Mouse (Mus musculus): ENCODE results near the gene P3h2. TPM values are rescaled to one million over a fixed set of nuclear protein-coding genes. Genes with fewer than 3 reads are reported as not detected.
A peak's percentile ranks its signal among the peaks of the same experiment; 100 is the strongest.

Gene P3h2
- total RNA-seq, 2 experiments from 2014 or later: 2.7 to 2.8 TPM

- intact Hi-C loops (cut with DNase I): no loop called here
- DNase-seq (ENCODE audit: extremely low spot score in 1 of 2, low spot score in 2 of 2): no peak
Observed at GRCm38 (mm10) chr16:26078100-26078422, 27.5 kb downstream of the P3h2 start.

GRCm38 (mm10) chr16:26077246-26078099 lies 28.1 kb downstream of the P3h2 start:
- peak in 1 of 2 experiments; percentile 36 for DNase-seq (ENCODE audit: extremely low spot score in 1 of 2, low spot score in 2 of 2)
- intact Hi-C loops (cut with DNase I): no loop called here

- intact Hi-C loops (cut with DNase I): no loop called here
Observed at GRCm38 (mm10) chr16:26075063-26075462, 30.5 kb downstream of the P3h2 start.

GRCm38 (mm10) chr16:26070376-26070775 lies 35.2 kb downstream of the P3h2 start:
- intact Hi-C loops (cut with DNase I): no loop called here
- no peak for DNase-seq (ENCODE audit: extremely low spot score in 1 of 2, low spot score in 2 of 2)

More at GRCm38 (mm10) chr16:26075063-26075462, 30.5 kb downstream of the P3h2 start:
- DNase-seq (ENCODE audit: extremely low spot score in 1 of 2, low spot score in 2 of 2): no peak

GRCm38 (mm10) chr16:26065060-26065459 lies 40.5 kb downstream of the P3h2 start:
- DNase-seq (ENCODE audit: extremely low spot score in 1 of 2, low spot score in 2 of 2): peak in 1 of 2 experiments; percentile 21
- intact Hi-C loops (cut with DNase I): no loop called here

GRCm38 (mm10) chr16:26060239-26061085 lies 45.1 kb downstream of the P3h2 start:
- intact Hi-C loops (cut with DNase I): no loop called here
- no peak for DNase-seq (ENCODE audit: extremely low spot score in 1 of 2, low spot score in 2 of 2)

GRCm38 (mm10) chr16:26053631-26054030 lies 52.0 kb downstream of the P3h2 start:
- intact Hi-C loops (cut with DNase I): no loop called here
- no peak for DNase-seq (ENCODE audit: extremely low spot score in 1 of 2, low spot score in 2 of 2)

GRCm38 (mm10) chr16:26049393-26050087 lies 56.0 kb downstream of the P3h2 start:
- peak in 1 of 2 experiments; percentile 22 for DNase-seq (ENCODE audit: extremely low spot score in 1 of 2, low spot score in 2 of 2)
- intact Hi-C loops (cut with DNase I): no loop called here

GRCm38 (mm10) chr16:26047870-26048269 lies 57.7 kb downstream of the P3h2 start:
- peak in 1 of 2 experiments; percentile 26 for DNase-seq (ENCODE audit: extremely low spot score in 1 of 2, low spot score in 2 of 2)
- intact Hi-C loops (cut with DNase I): no loop called here

GRCm38 (mm10) chr16:26047396-26047795 lies 58.2 kb downstream of the P3h2 start:
- intact Hi-C loops (cut with DNase I): no loop called here
- no peak for DNase-seq (ENCODE audit: extremely low spot score in 1 of 2, low spot score in 2 of 2)

GRCm38 (mm10) chr16:26041929-26042303 lies 63.7 kb downstream of the P3h2 start:
- intact Hi-C loops (cut with DNase I): no loop called here
- DNase-seq (ENCODE audit: extremely low spot score in 1 of 2, low spot score in 2 of 2): no peak

- peak in 1 of 2 experiments; percentile 21 for DNase-seq (ENCODE audit: extremely low spot score in 1 of 2, low spot score in 2 of 2)
- intact Hi-C loops (cut with DNase I): no loop called here
Observed at GRCm38 (mm10) chr16:26041021-26041928, 64.3 kb downstream of the P3h2 start.

GRCm38 (mm10) chr16:26039320-26039719 lies 66.3 kb downstream of the P3h2 start:
- no peak for DNase-seq (ENCODE audit: extremely low spot score in 1 of 2, low spot score in 2 of 2)
- intact Hi-C loops (cut with DNase I): no loop called here

- no peak for DNase-seq (ENCODE audit: extremely low spot score in 1 of 2, low spot score in 2 of 2)
- intact Hi-C loops (cut with DNase I): no loop called here
Observed at GRCm38 (mm10) chr16:26035525-26035924, 70.1 kb downstream of the P3h2 start.

- intact Hi-C loops (cut with DNase I): no loop called here
- peak in 1 of 2 experiments; percentile 23 for DNase-seq (ENCODE audit: extremely low spot score in 1 of 2, low spot score in 2 of 2)
Observed at GRCm38 (mm10) chr16:26035079-26035478, 70.5 kb downstream of the P3h2 start.

- intact Hi-C loops (cut with DNase I): loop anchor here (10.0 kb wide), 1 partner anchor 165 kb away; no protein-coding TSS in a partner anchor
- no peak for DNase-seq (ENCODE audit: extremely low spot score in 1 of 2, low spot score in 2 of 2)
Observed at GRCm38 (mm10) chr16:26029424-26030012, 76.1 kb downstream of the P3h2 start.

- DNase-seq (ENCODE audit: extremely low spot score in 1 of 2, low spot score in 2 of 2): no peak
- intact Hi-C loops (cut with DNase I): loop anchor here (10.0 kb wide), 1 partner anchor 168 kb away; no protein-coding TSS in a partner anchor
Observed at GRCm38 (mm10) chr16:26026416-26026815, 79.2 kb downstream of the P3h2 start.

- DNase-seq (ENCODE audit: extremely low spot score in 1 of 2, low spot score in 2 of 2): no peak
- intact Hi-C loops (cut with DNase I): loop anchor here (10.0 kb wide), 1 partner anchor 170 kb away; no protein-coding TSS in a partner anchor
Observed at GRCm38 (mm10) chr16:26024543-26024942, 81.0 kb downstream of the P3h2 start.
